Mouse (Mus musculus) adrenal gland, postnatal 0 days (tissue): ENCODE measurements around the gene Olfr517. TPM values are rescaled to one million over a fixed set of nuclear protein-coding genes. Genes with fewer than 3 reads are reported as not detected.

Experiments
- polyA plus RNA-seq: library from polyadenylated mRNA; unstranded; fragments of >200 nt; fragmentation: Nextera tagmentation; extraction: Ambion mirVana; gene quantifications from 2 replicates; pipeline ENCODE4 v1.2.1, GENCODE M21; 2015

Olfr517 gene
- polyA plus RNA-seq: not detected in 2 replicates

DNA sequence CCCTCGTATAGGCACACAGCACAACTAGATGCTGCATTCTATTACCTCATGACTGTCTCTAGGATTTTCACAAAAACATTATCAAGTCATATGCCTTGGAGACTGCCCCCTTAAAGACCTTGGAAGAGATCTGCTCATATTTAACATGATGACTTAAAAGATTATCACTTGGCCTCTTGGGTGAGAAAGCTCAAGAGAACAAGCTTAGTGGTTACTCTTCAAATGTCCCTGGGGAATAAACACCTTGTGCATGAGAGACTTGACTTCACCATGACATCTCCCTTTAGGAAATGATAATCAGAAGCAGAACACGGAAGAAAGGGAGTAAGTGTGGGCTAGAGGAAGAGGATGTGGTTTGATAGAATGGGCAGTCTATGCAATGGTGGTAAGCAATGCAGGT is at the start of gene Olfr517:
Gene Olfr517, minus strand, starts transcription at position 101 of the 400 bp plus-strand sequence.

DNA sequence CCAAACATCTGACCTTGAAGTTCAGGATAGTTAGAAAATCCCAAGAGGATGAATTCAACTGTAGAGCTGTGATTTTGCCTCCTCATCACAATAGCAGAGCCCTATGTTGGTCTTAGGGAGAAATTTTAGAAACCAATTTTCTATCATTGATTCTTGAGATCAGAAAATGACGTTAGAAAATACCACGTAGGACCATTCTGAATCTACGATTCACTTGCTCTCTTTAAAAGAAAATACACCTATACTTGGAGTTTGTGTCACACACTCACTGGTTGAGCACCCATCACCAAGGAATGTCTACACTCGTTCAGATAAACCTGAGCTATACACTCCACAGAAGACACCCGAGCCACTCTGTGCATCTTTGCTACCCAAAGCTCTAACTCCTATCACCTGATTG is 22.1 kb upstream of the Olfr517 start, which contains the start of gene Olfr519:
Gene Olfr519, minus strand, starts transcription at position 101 of the 400 bp plus-strand sequence.

DNA sequence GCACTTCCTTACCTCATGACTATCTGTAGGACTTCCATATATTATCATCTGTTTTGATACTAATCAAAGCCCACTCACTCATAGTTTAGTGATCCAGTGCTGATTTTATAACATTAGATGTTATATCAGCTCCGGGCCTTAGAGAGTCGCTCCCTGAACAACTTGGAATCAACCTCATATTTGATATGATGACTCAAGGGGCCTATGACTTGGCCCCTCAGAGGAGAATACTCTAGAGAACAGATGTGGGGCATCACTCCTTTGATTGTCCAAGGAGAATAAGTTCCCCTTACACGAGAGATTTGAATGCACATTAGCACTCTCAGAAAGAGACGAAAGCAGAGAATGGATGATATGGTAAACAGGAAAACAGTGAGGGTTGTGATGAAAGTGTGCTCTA is 12.7 kb upstream of the Olfr517 start, which contains the start of gene Olfr518:
Gene Olfr518, minus strand, starts transcription at position 101 of the 400 bp plus-strand sequence.

DNA sequence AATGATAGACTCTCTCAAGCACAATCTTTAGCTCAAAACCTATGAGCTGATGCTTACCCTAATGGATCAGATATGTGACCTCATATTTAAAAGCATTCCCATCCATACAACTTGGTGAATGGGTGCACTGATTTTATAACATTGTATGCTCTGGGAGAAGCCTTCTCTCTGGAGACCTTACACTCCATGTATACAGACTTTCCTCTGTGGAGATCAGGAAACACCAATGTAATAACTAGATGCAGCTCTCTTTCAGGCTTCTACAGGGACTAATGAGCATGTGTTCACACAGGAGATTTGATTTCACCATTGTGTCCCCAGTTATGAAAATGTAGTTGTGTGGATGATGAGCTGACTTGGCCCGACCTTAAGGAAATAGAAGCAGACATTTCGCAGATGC is 21.8 kb downstream of the Olfr517 start, which contains the start of gene Olfr516:
Gene Olfr516, minus strand, starts transcription at position 101 of the 400 bp plus-strand sequence.

DNA sequence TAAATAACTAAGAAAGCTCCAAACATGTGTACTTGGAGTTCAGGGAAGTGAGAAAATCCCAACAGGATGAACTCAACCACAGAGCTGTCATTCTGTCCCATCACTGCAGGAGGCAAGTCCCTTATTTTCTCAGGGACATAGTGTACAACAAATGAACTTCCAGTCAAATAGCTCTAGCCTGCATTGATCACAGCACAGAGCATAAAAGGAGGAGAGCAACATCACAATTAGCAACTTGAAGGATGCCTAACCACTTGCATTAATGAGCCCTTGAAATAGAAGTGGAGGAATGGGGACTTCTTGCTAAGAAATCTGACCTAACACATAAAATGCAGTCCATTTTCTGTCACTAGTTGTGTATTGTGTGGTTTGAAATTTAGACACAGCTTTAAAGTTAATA is 46.3 kb downstream of the Olfr517 start, which contains the start of gene Olfr514:
Gene Olfr514, minus strand, starts transcription at position 101 of the 400 bp plus-strand sequence.

Other genes with a start within 250 kb of the Olfr517 start
- not detected in 2 replicates for gene Olfr508, start 242.4 kb downstream of the Olfr517 start, polyA plus RNA-seq
- not detected in 2 replicates for gene Olfr509, start 220.5 kb downstream of the Olfr517 start, polyA plus RNA-seq
- not detected in 2 replicates for gene Olfr510, start 206.0 kb downstream of the Olfr517 start, polyA plus RNA-seq
- gene Olfr512, start 159.1 kb downstream of the Olfr517 start, polyA plus RNA-seq: not detected in 2 replicates
- gene Olfr513, start 121.4 kb downstream of the Olfr517 start, polyA plus RNA-seq: not detected in 2 replicates
- not detected in 2 replicates for gene Olfr514, start 46.4 kb downstream of the Olfr517 start, polyA plus RNA-seq
- not detected in 2 replicates for gene Olfr516, start 21.9 kb downstream of the Olfr517 start, polyA plus RNA-seq
- gene Olfr518, start 12.6 kb upstream of the Olfr517 start, polyA plus RNA-seq: not detected in 2 replicates
- not detected in 2 replicates for gene Olfr519, start 22.0 kb upstream of the Olfr517 start, polyA plus RNA-seq
- 0.03 and 0.29 TPM in 2 replicates for gene Nlrp10, start 57.8 kb upstream of the Olfr517 start, polyA plus RNA-seq
- gene Eif3f, start 62.0 kb upstream of the Olfr517 start, polyA plus RNA-seq: 64.8 and 79.2 TPM in 2 replicates
- 7.3 and 17.2 TPM in 2 replicates for gene Tub, start 78.0 kb upstream of the Olfr517 start, polyA plus RNA-seq
- 10.5 and 24.5 TPM in 2 replicates for gene Ric3, start 211.0 kb upstream of the Olfr517 start, polyA plus RNA-seq